Mouse (Mus musculus): ENCODE results near the gene Fads1.

The Fads1 gene

DNA sequence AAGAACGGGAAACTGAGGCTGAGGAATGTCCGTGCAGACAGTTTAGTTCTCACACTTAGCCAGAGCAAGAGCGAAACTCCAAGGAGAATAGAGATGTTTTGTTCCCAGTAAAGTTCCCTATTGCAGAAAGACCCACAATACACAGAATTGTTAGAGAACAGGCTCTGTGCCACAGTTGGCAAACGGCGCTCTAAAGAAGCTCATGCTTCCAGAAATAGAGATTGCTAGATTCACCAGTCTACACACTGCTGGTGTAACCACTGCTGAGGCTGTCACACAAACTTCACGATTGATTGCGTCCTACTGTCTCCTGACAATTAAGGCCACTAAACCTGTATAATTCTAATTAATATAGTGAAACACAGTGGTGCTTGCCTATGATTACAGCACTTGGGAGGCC lies 1.5 kb upstream of the Fads1 start:
- DNase-seq: no peak

DNA sequence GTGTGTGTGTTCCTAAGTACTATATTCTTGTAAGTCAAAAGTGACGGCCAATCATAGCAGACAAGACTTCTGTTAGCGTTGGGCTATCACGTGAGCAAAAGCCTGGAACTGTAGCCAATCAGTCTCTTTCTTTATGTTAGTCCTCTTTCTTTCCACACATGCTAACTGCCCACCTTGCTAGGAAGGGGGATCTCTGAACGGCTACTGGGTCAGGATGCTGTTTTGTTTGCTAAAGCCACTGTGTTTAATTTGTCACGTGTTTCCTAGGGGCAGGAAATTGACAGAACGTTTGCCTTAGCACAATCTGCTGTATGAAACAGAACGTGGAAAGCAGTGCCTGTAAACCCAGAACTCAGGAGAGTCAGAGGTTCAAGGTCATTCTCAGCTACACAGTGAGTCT lies 546 bp upstream of the Fads1 start:
- no peak for DNase-seq

DNA sequence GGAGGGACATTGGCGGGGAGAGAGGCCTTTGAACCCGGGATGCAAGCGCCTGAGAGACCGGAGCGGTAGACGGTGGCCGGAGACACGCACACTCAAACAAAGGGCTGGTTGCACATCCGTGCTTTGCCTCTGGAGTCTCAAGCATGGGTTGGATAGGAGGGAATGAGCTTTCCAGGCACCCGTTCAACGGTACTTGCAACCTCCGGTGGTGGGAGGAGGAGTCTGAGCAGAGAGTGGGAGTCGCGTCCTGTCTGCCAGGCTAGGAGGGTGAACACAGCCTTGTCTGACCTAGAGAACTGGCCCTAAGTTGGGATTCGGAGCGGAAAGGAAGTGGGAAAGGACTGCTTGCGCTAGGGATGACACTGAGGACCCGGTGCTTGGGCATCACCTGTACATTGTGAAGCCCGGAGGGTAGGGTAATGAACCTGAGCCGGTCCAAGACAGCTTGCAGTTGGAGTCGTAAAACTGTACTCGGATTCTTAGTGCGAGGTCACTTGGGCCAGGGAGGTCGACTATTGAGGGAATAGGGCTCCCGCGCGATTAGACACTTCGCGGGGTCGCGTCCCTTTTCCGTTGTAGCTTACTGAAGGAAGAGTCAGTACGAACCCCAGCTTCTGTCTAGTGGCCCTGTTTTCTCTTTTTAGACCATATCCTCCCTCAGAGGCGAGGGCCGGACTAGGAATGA lies 753 bp downstream of the Fads1 start:
- peak; percentile 75 for DNase-seq

DNA sequence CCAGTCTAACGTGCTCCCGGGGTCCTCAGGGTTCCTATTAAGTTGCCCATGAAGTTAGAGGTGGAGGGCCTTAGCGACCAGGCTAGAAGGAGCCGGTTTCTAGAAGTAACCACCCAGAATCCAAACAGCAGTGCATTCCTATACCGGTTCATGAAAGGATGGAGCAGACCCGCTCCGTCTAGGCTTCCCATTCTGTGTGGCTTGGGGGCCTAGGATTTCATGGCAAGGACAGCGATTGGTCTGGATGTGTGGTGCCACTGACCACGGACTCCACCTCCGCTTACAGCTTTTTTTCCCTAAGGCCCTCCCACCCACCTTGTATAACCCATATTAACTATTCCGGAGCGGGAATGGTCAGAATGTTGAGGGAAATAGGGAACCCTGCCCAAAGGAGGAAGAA lies 1.4 kb downstream of the Fads1 start:
- peak; percentile 52 for DNase-seq

DNA sequence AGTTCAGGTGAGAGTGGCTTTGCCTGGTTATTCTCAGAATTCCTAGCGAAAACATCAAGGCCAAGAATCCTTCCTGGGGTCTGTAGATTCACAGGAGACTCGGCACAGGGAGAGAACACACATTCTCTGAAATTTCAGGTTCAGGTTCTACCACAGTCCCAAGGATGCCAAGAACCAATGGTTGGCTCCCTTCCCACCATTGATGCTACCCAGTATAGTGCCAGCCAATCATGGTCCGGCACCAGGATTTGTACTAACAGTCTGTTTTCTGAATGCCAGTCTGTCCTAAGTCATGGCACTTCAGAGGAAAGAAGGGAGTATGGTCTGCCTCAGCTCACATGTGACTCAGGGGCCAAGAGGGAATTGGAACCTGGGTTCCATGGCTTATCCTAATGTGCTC lies 3.2 kb downstream of the Fads1 start:
- no peak for DNase-seq

DNA sequence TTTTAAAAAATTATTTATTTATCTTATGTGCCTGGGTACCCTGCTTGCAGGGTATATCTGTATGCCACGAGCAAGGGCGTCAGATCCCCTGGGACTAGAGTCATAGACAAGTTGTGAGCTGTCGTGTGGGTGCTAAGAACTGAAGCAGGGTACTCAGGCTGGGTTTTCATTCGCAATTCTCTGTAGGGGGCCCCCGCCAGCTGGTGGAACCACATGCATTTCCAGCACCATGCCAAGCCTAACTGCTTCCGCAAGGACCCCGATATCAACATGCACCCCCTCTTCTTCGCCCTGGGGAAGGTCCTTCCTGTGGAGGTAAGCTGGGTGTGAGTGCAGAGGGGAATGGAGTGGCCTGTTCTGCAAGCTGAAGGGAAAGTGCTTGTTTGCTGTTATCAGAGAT lies 3.9 kb downstream of the Fads1 start:
- no peak for DNase-seq

DNA sequence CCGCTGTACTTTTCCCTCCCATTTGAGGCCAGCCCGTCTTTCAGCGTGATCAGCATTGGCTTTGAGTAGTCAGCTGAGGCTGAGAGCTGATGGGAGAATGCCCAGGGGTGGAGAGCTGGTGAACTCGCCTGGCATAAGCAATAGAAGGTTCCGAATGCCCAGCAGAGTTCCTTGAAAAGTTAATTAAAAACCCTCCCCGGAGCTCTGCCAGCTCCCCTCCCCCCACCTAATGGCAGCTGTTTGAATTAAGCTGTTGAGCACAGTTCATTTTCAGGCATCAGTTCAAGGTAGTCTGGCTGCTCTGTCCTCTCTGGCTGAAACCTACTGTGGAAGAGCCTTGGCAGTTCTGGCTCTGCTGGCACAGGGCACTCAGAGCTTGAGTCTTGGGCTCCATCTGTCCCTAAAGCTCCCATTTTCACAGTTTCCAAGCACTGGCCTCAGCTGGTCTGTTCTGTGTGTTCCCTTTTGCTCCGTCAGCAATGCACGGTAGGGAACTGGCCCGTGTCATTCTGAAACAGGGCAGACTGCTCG lies 5.7 kb downstream of the Fads1 start:
- DNase-seq: no peak

DNA sequence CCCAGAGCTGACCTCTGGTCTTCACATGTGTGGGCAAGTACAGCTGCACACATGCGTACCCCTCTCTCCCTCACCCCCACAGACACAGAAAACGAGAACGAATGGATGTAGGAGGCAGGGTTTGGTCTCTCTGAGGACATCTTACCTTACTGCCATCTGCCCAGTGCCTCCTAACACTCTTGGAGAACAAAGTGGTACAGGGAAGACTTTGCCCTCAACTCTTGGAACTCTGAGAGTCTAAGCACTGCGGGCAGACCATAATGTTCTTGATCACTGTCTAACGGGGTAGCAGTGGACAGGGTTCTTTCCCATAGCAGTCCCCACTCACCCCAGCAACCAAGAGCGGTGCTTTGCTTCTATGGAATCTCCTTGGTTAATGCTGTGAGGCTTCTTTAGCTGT lies 6.3 kb downstream of the Fads1 start:
- no peak for DNase-seq

DNA sequence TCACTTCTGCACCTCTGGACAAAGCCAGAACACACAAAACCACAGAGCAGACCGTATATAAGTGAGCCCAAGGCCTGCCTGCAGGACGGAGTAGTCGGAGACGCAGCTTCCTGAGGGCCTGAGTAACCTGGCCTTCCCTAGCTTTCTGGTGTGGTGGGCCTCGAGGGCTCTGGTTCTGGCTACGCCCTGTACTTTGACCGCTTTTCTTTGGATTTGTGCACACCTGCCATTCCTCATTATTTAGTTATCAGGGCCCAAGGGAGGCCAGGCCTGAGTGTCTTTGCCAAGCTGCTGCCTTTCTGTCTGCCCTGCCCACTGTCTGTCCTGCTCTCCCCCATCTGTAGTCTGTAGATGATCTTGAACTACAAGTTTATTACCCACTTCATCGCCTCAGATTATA lies 7.3 kb downstream of the Fads1 start:
- no peak for DNase-seq

DNA sequence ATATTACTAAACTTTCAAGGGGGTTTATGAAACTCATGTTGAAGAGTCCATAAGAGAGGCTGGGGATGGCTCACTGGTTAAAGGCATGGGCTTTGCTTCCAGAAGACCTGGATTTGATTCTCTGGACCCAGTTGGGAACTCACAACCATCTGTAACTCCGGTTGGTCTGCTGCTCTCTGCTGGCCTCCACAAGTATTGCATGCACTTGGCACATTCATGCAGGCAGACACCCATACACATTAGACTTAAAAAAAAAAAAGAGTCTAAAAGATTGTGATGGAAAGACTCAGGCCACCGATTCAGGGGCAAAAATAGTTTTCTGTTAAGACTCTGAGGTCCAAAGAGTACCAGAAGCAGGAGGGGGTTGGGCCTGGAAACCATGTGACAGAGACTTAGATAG lies 8.1 kb downstream of the Fads1 start:
- peak; percentile 79 for DNase-seq

DNA sequence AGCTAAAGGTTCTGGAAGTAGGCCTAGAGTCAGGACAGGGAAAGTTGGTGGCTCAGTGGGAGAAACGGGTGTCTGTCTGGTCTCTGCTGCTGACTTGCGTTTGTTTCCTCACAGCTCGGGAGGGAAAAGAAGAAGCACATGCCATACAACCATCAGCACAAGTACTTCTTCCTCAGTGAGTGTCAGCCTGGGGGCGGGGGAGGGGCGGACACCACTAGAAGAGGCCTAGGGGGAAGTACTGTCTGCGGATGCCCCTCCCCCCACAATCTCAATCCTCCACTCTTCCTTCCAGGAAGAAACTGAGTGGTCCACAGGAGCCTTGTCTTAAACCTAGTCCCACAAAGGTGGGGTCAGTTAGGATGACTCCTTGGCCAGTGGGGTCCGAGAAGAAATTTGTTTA lies 8.6 kb downstream of the Fads1 start:
- DNase-seq: peak; percentile 67

DNA sequence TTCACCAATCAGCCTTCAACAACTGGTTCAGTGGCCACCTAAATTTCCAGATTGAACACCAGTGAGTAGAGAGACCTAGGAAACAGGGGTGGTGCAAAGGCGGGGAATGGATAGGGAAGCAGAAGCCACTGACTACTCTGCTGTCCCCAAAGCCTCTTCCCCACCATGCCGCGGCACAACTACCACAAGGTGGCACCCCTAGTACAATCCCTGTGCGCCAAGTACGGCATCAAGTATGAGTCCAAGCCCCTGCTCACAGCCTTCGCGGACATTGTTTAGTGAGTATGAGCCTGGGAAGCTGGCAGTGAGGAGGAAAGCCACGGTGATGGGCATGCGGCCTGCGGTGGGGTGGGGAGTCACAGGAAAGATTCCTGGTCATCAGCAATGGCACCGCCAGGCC lies 11.6 kb downstream of the Fads1 start:
- DNase-seq: no peak

DNA sequence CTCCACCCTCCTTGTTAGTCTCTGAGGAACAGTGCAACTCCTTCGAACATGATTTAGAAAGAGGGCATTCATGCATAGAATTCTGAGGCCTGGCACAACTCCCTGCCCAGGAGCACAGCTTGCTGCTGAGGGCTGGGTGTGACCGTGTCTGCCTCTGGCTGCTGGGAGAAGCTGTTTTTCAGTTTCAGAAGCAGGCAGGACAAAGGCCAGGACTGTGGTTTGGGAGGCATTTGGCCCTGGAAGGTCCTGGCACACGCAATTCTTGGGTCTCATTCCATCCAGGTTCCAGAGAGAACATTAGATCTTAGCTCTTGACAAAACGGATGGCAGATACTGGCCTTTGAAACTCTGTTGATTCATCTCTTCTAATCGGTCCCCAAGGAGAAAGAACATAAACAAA lies 12.6 kb downstream of the Fads1 start:
- DNase-seq: no peak

DNA sequence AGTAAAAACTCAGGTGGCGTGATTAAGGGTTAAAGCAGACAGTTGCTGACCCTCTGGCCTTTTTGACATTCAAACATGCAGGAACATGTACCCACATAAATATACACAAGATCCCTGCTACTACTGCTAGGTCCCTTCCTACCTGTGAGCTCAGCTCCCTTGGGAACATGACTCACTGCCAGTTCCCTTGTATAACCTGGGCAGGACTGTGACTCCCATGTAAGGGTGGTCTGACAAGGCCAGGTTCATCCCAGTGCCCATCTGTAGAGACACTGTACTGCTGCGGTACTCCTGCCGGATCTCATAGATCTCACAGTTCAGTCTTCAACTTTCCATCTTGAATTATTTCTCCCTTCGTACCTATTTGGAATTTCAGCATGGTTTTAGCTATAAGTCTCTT lies 14.4 kb downstream of the Fads1 start:
- no peak for DNase-seq

DNA sequence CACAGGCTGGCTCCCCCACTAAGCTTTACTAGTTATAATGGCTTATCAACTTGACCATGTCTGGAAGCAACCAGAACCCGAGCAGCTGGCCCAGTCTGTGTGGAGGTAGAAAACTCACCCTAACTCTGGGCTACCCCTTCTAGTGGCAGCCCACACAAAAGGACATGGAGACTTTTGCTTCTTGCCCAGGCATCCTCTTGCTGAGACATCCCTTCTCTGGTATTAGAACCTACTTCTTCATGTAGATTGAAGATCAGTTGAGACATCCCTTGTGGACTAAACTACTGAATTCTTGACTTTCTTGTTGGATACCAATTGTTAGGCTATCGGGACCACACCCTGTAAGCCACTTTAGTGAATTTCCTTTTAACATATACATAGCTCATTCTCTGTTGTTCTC lies 15.6 kb downstream of the Fads1 start:
- DNase-seq: no peak

DNA sequence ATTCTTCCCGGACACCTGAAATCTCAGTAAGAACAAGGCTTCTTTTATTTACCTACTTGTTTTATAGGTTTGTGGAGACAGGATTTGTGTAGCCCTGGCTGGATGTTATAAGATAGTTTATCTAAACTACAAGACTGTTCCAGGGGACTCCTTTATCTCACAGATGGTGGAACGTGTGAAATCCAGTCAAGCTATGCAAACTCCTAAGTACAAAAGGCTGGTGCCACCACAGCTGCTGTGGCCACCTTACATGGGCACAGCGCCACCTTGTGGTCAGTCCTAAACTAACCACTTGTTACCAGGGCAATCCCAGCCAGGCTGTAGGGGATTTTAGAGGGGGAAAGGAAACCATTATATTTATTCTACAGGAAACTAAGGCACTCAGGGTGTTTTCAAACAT lies 16.0 kb downstream of the Fads1 start:
- peak; percentile 86 for DNase-seq

DNA sequence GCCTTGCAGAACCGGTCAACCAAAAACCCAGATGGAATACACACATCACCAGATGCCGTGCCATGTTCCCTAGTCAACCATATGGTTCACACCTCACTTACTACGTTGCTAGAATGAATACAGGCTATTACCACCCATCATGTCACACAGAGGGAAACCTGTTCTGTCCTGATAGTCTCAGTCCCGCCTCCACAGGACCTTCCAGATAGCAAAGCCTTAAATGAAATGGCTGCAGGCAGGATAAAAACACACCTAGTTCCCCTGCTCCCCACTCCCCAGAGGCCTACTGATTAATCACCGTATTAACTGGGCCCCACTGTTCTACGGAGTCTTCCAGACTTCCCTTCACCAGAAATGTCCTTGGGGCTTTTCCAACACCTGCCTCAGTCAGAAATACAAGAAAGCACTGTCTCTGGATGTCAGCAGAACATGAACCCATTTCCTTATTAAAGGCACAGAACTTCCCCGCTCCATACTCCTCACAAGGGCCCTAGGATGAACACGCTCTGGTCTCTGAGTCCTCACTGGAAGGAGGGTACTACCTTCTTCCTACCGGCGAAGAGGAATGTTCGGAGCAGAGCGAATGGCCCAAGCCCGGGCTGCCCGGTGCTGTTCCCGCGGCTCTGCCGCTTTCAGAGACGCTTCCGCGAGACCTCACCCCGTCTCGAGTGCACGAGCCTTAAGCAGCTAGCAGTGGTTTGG lies 20.6 kb downstream of the Fads1 start:
- peak; percentile 78 for DNase-seq

DNA sequence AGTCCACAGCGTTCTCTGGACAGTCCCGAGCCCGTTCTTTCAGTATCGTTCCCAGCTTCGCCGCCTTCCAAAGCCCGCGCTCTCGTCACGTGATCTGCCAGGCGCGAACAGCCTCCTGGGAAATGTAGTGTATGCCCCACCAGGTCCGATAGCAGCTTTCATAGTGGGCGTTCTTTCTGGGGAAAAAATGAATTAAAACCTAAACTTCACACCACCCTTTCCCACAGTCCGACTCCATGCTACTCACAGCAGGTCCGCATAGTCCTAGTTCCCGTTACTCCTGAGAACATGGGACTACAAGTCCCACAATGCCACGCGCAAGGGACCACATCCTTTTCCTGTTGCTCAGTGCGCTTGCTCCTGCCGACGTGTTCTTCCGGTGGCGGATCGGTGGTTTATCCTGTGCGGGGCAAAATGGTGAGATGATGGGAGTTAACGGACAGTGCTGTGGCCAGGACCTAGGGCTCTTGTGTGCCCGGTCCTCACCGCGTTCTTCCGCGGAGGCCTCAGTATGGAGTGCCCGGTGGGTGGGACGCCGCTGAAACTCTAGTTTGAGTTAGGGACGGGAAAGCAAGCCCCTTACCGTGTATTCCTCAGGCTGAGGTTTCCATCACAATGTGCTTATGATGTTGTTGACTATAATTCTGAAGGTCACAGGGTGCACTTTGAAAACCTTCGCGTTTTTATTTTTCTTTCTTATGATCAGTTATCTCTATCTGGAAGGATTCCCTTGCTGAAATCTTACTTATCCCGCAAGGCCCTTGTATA lies 21.3 kb downstream of the Fads1 start, which contains the start of the genes Tmem258 and Fen1:
Tmem258 (plus strand) TSS at position 167 of the 768 bp plus-strand sequence.
Fen1 (minus strand) TSS at position 322 of the 768 bp plus-strand sequence.
- DNase-seq: peak; percentile 92

DNA sequence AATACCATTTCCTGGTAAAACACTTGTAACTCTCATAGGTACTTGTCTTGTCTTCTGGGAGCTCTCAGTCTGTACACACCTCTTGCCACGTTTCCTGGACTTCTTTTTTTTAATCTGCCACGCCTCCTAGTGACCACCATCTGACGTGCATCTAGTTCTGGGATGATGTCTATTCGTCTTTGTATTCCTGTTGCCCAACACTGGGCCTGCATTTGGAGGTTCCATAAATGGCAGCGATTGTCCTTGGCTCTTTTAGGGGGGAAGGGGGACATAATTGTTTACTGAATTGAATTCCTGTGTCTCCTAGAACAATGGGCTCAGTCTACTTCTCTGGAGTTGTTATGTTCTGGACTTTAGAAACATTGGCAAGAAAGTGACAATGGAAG lies 21.9 kb downstream of the Fads1 start:
- DNase-seq: peak; percentile 58

DNA sequence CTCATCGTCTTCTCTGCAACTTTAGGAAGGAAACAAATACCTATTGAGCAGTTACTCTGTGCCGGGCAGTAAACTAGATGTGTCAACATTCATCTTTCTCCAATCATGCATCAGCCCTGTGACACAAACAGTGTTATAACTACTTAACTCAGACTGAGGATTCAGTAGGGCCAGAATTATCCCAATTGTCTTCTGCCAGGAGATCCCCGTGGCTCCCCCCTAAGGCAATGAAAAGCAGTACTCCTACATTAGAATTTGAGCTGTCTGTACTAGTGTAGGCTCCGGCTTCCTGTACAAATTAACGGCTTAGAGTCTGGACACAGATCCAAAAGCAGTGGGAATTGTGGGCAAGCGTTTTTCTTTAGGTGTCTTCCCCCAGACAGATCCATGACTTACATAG lies 22.4 kb downstream of the Fads1 start:
- DNase-seq: no peak

DNA sequence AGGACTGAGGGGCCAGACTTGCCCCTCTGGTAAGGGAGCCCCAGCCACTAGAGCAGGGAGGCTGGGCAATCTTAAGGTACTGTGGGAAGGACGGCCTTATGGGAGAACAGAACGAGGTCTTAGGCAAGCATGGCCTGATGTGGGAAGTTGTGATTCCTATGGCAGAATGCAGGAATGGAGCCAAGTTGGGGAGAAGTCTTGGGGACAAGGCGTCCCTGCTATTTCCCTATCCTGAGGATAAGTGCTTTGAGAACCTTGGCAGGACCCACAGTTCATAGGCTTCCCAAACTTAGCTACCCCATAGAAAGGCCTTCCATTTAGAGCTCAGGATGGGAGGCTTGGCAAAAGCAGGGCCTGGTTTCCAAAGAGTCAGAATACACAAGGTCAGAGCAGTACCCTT lies 26.2 kb downstream of the Fads1 start:
- no peak for DNase-seq

DNA sequence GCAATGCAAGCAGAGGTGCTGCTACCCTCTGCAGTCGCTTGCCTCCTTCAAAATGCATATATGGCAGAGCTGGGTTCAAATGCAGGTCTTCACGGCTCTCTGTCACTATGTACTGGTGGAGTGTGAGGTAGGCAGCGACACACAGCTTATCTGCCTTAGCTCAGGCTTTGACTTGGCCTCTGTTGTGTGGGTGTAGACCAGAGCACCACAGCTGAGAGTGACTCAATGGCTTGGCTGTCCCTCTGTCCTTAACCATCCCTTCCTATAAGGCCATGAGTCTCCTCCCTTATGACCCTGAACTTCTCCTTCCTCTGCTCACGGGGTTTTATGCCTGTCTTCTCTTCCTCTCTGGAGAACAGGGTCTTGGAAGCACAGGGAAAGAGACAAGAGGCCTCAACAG lies 28.2 kb downstream of the Fads1 start:
- no peak for DNase-seq

DNA sequence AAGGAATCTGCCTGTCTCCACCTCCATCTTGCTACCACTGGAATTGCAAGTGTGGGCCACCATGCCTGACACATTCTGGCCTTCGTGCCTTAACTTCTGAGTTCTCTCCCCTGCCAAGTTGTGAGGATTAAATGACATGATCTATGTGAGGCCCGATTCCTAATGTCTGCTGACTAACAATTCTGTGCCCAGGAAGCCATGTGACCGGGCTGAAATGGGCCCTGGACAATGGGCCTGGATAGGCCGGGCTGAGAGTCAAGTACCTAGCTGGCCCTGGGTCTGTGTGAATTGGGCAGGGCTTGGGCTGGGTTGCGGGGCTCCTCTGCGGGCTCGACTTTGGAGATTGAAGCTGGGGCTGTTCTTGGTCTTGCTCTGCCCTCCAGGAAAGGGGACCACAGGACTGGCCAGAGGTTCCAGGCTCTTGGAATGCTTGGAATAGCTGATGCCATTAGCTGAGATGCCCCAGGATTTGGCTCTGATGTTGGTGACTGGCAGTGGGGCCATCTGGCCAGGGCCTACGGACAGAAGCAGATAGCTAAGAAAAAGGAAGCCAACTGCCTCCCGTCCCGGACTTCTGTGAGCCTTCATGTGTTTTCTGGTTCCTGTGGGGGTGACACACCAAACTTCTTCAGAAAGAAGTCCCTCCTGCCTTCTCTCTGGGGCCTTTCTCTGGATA lies 31.2 kb downstream of the Fads1 start:
- no peak for DNase-seq
